Mouse (Mus musculus) frontal cortex, adult (tissue): ENCODE measurements around the gene Zfp644.

Experiments used
- ATAC-seq: cut with Nextera tagmentation; 2 replicates; pipeline ENCODE4 v1.9.2; 2017; ENCODE audit warnings: mild to moderate bottlenecking, moderate library complexity, mixed read lengths; ENCODE audit not compliant: low TSS enrichment

Gene Zfp644

DNA sequence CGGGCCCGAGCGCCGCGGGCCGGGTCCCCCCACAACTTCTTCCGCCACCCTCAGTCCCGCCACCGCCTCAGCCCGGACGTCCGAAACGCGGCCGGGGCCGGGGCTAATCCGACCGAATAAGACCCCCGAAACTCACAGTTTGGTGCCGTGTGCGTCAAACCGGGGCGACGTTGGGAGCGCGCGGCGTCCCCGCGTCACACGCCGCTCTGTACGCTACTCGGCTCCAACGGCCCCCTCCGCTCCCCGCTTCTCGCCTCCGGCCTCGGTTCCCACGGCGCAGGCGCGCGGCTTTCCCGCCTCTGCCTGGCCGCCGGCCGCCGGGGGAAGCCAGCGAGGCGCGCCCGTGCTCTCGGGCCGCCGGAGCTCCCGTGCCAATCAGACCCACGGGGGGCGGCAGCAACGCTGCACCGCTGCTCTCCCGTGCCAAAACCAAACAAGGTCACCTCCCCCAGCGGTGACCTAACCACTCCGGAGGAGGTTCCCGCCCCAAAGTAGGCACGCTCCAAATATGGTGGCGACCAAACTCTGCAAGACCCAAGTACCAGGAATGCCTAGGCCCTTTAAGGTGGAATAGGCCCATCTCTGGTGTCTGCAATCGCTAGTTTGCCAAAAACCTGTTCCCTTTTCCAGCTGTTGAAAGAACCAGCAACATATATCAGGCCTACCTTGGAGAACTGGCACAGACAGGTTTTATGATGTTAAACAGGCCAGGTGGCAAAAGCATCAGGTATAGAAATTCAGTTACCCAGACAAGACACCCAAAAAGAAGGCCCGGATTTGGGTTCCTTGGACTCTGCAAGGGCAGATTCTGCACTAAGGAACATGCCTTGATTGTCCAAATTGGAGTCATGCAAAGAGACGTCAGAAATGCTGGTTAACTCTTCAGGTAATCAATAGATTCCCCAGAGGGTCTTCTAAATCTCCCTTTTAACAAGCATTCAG lies at the start of gene Zfp644:
Zfp644 (minus strand) TSS at position 892 of the 942 bp plus-strand sequence.
- ATAC-seq = peak; percentile 96

DNA sequence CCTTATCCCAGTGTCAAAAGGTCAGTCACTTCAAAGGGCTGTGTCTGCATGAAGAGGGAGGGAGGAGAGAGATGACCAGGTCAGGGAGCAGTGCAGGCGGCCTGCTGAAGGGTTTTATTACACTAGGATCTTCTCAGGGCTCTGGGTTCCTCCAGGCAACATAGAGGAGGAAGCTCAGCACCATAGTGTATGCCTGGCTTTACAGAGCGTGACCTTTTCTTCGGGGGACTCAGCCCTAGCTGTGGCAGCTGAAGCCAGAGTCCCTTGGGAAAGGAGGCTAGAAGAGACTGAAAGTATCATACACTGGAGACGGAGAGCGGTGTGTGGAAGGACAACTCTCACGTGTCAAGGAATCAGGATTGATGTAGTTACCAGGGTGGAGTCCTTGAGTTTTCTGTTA lies 42.6 kb upstream of the Zfp644 start:
- no peak for ATAC-seq

DNA sequence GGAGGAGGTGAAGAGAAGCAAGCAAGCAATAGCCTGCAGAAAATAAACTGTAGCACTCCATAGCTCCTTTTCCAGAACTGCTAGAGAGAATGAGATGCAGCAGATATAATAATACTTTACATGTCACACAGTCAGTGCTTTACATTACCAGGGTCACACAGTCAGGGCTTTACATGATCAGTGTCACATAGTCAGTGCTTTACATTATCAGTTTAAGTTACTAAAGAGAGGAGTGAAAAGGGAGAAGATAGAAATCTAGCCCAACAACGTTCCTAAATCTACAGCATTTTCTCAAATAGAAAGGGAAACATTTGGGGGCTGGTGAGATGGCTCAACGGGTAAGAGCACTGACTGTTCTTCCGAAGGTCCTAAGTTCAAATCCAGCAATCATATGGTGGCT lies 26.4 kb upstream of the Zfp644 start:
- ATAC-seq = no peak

DNA sequence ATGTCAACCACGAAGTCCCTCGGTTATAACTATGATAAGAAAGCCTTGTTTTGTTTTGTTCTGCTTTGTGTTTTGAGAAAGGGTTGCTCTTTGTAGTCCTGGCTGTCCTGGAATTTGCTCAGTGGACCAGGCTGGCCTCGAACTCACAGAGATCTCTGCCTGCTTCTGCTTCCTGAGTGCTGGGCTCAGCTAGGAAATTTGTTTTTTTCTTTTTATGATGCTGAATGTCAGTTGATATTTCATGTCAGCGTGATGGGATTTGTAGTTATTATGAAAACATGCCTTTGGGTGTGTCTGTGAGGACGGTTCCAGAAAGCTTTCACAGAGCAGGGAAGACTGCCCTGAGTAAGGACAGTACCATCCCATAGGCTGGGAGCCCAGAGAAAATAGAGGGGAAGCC lies 25.7 kb upstream of the Zfp644 start:
- ATAC-seq = no peak

DNA sequence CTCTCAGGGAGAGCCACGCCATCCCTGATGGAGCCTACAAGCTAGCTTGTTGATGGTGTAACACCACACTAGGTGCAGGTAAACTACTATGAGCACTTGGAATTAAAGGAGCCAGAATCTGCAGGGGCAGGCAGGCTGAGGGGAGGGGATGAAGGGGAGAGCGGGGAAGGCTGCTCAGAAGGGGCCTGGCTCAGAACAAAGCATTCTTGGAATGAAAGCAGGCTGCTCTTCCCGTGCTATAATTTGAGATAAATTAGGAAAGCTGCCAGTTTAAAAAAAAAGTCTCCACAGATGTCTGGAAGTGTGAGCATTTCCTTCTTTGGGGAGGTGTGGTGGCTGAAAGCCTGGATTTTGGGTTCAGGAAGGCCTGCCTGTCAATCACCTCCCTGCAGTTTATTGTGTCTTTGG lies 14.8 kb upstream of the Zfp644 start:
- ATAC-seq = peak; percentile 74

DNA sequence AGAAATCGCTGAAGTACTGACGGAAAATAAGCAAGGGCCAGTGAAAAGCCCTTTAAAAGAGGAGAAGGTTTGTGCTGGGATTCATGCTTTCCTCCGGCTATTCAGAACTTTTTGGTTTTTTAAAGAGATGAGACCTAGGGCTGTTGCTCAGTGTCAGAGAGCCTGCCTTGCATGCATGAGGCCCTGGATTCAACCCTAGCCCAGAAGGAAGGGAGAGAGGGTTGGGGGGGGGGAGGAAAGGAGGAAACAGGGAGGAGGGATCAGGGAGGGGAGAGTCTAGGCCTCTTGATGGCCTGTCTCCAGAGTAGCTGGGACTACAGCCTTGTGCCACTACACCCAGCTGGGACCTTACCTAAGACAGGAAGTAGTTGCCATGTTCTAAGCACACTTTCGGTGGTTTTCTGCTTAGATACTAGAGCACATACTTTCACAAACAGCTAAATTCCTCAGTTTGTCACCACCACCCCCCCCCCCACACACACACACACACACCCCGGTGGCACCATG lies 14.2 kb upstream of the Zfp644 start:
- no peak for ATAC-seq

DNA sequence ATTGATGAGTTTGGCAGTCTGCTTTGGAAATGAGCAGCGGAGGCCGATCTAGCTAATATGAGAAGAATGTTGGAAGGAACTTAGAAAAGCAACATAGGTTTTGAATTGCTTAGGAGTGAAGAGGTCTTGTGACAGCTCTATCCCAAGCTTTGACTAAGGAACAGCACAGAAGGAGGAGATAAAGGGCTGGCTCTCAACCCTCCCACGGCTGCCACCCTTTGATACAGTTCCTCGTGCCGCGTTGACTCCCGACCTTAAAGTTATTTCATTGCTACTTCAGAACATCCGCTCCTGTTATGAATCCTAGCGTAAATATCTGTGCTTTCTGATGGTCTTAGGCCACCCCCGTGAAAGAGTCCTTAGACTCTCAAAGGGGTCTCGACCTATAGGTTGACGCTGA lies 13.5 kb upstream of the Zfp644 start:
- ATAC-seq = no peak

DNA sequence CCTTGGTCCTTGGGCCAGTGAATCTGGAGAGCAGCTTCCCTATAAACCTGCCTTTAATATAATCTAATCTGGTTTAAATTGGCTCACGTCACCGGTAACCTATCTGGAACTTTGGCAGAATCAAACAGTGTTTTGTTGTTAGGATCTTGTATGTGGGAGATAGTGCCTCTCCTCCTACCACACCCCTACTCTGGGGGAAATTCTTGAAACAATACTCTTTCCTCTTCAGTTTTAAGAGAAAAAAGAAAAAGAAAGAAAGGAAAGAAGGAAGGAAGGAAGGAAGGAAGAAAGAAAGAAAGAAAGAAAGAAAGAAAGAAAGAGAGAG lies 13.0 kb upstream of the Zfp644 start:
- ATAC-seq = no peak

DNA sequence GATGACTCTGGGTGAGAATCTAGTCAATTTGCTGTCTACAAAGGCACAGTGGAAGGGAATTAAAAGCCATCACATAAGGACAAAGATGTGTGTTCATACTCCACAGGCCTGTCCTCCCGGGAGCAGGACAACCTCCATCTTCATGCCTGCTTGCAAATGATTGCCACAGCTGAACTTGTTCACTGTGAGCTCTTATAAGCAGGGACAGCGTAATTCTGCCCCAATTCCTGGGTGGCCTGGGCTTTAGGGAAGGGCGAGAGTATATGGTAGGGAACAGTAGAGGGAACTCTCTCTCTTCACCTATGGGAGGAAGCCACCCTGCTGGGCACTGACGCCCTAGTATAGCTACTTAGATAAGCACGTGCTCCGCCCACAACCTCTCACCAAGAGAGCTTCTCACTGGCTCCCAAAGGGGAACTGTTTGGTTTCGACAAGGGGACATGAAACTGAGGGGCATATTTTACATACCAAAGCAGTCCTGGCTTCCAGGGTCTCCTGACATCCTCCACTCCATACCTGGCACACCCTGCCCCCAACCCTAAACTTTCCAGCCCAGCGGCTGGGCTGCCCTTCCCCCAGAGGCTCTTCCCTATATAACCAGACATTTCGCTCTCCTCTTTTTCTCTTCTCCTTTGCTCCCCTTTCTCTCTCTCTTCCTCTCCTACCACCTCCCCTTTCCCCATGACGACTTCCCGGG lies 12.4 kb upstream of the Zfp644 start:
- no peak for ATAC-seq

DNA sequence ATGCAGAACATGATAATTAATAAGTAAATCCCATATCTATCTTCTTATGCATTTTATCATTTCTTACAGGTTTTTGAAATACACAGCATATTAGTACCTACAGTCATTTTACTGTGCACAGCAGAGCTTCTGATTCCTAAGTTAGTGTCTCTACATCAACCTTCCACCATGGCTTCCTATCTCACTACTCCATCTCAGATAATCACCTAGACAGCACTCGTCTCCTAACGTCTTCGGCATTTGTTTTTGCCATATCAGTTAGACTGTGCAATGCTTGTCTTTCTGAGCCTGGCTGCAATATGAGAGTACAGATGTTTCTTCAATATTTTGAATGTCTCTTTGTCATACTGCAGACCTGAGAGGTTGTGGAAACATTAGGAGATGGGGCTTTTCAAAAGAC lies 9.3 kb upstream of the Zfp644 start:
- ATAC-seq = no peak

DNA sequence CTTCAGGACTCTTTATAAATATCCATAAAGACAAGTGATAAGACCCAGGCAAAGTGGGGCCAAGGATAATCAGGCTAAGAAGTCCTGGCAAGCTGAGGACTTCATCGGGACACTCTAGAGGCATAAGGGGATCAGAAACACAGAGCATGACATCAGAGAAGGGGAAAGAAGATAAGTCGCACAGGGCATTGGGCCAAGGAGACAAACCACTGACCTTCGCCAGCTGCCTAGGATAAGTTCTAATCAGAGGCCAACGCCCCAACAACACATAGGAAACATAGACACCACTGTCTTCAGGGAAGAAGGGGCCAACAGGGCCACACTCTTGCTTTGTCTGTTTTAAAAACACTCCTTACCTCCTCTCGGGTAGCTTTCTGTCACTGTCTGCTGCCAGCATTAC lies 8.1 kb upstream of the Zfp644 start:
- no peak for ATAC-seq

DNA sequence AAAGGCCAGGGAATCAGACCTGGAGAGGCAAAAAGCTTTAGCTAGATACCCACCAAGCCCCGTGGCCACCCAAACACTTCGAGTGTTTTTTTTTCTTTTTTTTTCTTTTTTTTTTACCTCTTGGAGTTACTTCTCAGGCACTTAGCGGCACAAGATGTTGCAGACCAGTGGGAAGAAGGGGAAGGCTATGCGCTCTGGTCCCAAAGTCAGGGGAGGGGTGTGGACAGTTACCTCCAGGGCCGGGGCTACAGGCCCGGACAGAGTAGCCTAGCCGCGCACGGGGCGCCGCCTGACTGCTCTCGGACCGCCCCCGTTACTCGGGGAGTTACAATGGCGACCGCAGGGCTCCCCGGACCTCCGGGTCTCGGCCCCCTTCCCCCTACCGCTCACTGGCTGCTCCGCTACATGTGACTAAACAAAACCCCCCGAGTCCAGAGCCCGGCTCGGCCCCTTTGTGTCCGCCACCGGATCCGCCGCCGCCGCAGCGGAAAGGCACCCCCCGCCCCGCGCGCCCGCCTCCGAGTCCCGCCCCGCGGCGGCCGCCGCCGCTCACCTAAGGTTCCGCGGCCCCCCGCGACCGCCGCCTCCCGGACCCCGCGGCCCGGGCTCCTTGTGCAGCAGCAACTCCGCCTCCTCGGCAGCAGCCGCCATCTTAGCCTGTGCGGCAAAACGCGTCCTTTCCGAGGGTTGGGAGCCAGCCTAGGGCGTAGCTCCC lies 1.2 kb downstream of the Zfp644 start:
- peak; percentile 73 for ATAC-seq

DNA sequence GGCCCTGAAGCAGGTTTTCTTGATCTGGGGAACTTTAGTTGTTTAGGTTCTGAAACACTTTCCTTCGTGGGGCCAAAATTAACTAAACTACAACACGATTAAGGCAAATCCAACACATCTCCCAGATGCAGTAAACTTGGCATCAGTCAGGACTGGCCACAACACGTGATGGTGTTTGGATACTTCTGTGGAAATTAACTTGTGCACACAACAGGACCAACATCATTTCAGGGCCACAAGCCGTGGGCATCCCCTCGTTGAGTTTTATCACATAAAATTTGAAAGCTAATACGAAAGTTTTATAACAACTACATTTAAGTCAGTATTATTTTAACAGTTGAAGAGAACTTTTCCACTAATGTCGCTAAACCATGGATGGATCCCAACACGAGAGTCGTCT lies 1.9 kb downstream of the Zfp644 start:
- no peak for ATAC-seq

DNA sequence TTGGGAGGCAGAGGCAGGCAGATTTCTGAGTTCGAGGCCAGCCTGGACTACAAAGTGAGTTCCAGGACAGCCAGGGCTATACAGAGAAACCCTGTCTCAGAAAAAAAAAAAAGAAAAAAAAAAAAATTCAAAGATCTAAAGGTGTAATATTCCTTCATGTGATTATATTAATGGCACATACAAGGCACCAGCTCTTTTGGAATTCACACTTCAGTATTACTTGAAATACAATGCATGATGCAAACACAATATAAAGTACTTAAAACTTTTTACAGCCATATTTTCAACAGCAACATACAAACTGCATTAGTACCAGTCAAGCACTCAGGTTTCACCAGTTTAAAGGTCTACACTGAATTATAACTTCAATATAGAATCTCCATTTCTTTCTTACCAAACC lies 2.4 kb downstream of the Zfp644 start:
- ATAC-seq = no peak

DNA sequence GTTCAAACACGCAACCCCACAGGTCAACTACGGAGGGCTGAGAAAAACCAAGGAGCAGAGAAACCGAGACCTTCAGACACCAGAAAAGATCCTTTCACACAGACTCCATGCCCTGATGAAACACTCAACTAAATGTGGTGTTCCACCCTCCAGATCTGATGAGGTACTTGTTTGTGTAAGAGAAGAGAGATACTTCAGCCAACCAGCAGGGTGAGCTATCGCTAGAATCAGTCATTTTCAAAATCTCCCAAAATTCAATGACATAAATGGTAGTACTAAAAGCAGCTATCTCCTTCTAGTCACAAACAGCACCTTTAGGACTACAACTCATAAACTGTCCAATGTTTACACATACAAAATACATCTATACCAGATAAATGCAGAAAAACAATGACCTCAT lies 4.1 kb downstream of the Zfp644 start:
- no peak for ATAC-seq

DNA sequence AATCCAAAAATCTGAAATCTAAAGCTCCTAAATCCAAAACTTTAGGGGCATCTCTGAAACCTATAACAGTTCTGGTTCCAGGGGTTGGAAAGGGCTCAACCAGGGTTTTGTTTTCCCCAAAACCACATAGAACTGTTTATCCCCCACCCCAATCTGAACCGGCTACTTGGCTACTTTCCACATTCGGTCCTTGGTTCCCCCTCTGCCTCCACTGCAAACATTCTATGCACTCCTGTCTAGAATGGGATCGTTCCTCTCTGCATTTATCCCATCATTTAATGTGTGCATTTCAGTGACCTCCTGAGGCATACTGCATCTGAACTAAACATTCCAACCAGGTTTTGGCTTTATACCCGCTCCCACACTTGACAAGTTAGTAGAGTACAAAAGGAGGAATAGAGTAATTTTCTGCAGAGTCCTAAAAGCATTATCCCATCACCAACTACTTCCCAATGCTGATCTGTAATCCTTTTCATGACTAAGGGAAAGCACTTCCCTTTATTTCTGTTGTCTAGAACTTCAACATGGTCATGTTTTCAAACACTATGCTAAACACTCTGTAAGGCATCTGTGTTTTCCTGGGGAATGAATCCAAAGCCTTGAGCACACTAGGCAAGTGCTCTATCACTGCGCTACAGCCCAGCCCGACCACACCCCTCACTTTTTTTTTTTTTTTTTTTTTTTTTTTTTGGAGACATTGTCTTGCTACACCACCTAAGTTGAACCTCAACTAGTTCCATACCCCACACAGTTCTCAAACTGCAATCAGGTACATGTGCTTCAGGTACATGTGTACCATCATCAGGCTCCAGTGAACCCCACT lies 16.2 kb downstream of the Zfp644 start:
- no peak for ATAC-seq

DNA sequence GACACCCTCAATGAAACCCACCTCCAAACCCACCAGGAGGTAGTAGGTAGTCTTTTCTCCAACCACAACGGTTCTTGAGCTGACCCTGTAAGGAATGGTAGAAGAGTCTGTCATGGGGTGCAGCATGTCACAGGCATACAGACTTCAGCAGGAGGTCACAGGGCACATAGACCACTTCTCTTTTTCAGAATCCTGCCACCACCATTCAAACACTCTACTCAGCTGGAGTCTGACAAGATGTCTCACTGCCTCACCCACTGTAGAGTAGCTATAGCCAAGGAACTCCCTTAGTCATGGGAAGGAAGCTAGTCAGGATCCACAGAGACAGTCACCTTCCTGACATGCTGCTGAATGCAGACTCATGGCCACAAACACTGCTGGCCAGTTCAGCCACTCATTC lies 17.4 kb downstream of the Zfp644 start:
- no peak for ATAC-seq

DNA sequence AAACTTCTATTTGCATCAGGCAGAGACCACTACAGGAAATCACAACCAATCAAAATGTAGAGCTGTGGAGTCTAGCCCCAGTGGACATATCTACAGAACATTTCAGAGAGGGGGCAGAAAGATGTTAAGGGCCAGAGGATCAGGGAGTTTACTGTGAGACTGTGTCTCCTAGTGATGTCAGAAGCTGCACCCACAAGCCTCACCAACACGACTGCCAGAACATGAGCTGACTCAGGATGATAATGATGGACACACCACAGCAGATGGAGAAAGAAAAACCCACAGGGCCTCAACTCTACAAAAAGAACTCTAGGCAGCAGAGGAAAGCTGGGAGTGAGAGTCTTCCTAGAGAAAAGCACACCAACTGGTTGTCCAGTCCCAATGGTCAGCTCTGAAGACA lies 18.3 kb downstream of the Zfp644 start:
- peak; percentile 55; the same call in 1 of the 2 replicates for ATAC-seq

DNA sequence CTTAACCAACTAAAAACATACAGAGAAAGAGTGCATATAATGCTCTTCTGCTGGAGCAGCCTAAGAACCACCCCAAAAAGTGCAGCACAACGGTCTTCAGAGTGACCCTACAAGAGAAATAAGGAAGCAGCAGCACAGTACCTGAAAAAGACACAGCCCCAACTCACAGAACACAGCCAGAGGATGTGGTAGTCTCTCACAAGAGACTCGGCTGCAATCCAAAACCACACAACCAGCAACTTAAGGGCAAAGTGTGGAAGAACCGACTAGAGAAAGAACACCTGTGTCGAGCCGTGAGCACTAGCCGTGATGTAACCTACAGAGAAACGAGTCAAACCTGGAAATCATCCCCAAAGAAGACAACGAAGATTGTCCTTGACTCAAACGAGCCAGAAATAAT lies 20.3 kb downstream of the Zfp644 start:
- no peak for ATAC-seq

DNA sequence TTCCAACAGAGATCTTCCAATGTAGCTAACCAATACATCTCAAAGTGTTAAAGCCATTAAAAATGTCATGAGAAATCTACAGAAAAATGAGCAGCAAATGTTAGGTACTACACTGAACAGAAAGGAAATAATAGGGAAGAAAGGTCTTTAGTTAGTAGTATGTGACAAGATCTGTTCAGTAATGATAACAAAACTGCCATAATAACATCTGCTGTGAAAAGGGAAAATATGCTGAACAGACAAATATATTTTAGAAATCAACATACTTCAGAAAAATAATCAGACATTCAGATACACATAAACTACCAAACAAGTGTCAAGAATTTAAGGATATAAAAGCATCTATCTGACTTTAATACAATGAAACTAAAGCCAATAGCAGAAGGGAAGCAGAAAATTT lies 24.5 kb downstream of the Zfp644 start:
- no peak for ATAC-seq

DNA sequence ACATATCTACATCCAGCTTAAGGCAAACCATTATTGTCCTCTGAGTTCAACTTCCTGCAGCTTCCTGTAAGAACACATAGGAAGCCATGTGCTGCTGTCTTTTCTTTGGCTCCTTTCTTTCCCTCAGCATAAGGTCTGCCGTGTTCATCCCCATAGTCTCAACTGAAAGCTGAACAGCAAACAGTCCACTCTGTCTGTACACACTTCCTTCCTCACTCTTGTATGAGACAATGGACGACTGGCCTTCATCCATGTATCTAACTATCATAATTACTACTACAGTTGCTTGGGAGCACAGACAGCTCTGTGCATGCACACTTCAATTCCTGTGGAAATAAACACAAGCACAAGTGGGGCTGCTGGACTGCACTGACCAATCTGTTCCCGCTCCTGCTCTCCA lies 25.2 kb downstream of the Zfp644 start:
- no peak for ATAC-seq

DNA sequence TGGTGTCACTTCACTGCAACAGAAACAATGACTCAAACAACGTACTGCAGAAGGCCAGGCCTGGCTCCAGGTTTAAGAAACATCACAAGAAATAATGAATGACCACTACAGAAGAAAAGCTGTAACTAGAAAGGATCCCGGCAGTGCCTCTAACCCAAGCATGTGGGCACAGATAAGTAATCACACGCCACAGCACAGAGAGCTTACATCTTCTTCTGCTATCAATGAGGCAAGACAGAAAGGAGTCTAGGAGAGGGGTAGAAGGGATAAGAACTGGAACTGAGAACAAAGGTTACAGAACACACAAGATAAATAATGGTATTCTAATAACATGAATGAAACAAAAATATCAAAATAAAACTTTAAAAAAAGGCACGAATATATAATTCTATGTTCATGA lies 32.2 kb downstream of the Zfp644 start:
- ATAC-seq = no peak
